Mouse (Mus musculus) liver, adult 2 months (tissue): Measurements from ENCODE around the gene Csnk1e. TPM values are rescaled to one million over a fixed set of nuclear protein-coding genes. Genes with fewer than 3 reads are reported as not detected.

Source experiments
- DNase-seq: peaks from one replicate; pipeline ENCODE4 v3.0.0-alpha.2; 2011; ENCODE audit warnings: low read depth, low spot score; ENCODE audit errors: extremely low read depth
- H3K27ac ChIP-seq: fragments of 200-500 bp; replicated peaks from 2 replicates; pipeline ENCODE4 v1.5.1; 2012; ENCODE audit warnings: low read depth, mild to moderate bottlenecking, control low read depth, inconsistent platforms, low read length; ENCODE audit not compliant: insufficient read depth
- H3K27me3 ChIP-seq: fragments of 200-500 bp; 2 replicates; pipeline ENCODE4 v1.6.1; 2012; ENCODE audit warnings: mild to moderate bottlenecking, moderate library complexity, low read length, inconsistent platforms; ENCODE audit not compliant: control insufficient read depth, insufficient read depth
- H3K36me3 ChIP-seq: fragments of 200-500 bp; 2 replicates; pipeline ENCODE4 v1.6.1; 2012; ENCODE audit warnings: low read length, inconsistent platforms; ENCODE audit not compliant: control insufficient read depth, insufficient read depth
- H3K4me1 ChIP-seq: fragments of 200-500 bp; 2 replicates; pipeline ENCODE4 v1.6.1; 2011; ENCODE audit warnings: low read length; ENCODE audit not compliant: control insufficient read depth, insufficient read depth
- H3K4me3 ChIP-seq: fragments of 200-500 bp; 2 replicates; pipeline ENCODE4 v1.5.1; 2011; ENCODE audit warnings: low read depth, mild to moderate bottlenecking, control low read depth, low read length, moderate library complexity; ENCODE audit not compliant: insufficient read depth
- H3K79me2 ChIP-seq: fragments of 200-500 bp; 2 replicates; pipeline ENCODE4 v1.6.1; 2012; ENCODE audit warnings: inconsistent platforms, mild to moderate bottlenecking, low read length, moderate library complexity; ENCODE audit not compliant: control insufficient read depth, insufficient read depth
- H3K9ac ChIP-seq: fragments of 200-500 bp; 2 replicates; pipeline ENCODE4 v1.6.1; 2012; ENCODE audit warnings: low read depth, mild to moderate bottlenecking, control low read depth, inconsistent platforms, low read length
- CTCF ChIP-seq: fragments of 200-500 bp; IDR thresholded peaks from 2 replicates; pipeline ENCODE4 v1.5.1; 2011; ENCODE audit warnings: low read depth, low read length, control low read depth
- POLR2A ChIP-seq: fragments of 200-500 bp; IDR thresholded peaks from 2 replicates; pipeline ENCODE4 v1.6.1; 2011; ENCODE audit warnings: low read length, control low read depth; ENCODE audit not compliant: insufficient read depth; ENCODE audit errors: extremely low read depth
- WGBS: fragments of 180-500 bp; shearing (Covaris S2); methylation state at CpG from one replicate; pipeline ENCODE4 v1.1.7; 2018; 5-methylcytosine and 5-hydroxymethylcytosine counted together
- polyA plus RNA-seq: library from polyadenylated mRNA; depleted of rRNA; stranded (reverse); fragments of >200 nt; gene quantifications from 2 replicates; pipeline ENCODE4 v1.2.3, GENCODE M21; 2012
- total RNA-seq: library from RNA; depleted of rRNA; stranded (reverse); fragments of >200 nt; gene quantifications from 2 replicates; pipeline ENCODE4 v1.2.3, GENCODE M21; 2014

The Csnk1e gene
- total and polyA plus RNA-seq, 2 experiments = 4.3 to 6.6 TPM

GRCm38 (mm10) chr15:79427516-79427915, 27.9 kb downstream of the Csnk1e start:
- Histone ChIP-seq H3K36me3 (peaks cover 9% of the 10 kb centered on the region; the same call in 1 of the 2 replicates), H3K27me3 (no peaks in the 10 kb centered on the region), H3K4me1 (0 out of 2 replicates have a peak, but pooled peaks cover 2% of the 10 kb centered on the region), H3K27ac (no peak overlapping the region), H3K4me3 (no peak overlapping the region), H3K9ac (no peak overlapping the region), H3K79me2 (no peaks in the 10 kb centered on the region; the same call in 1 of the 2 replicates)
- no peak for DNase-seq
- TF ChIP-seq CTCF (no peak), POLR2A (no peak)
- 87% methylated on average over 6 of the region's 6 CpGs for WGBS

- WGBS = 32% methylated on average over 11 of the region's 11 CpGs
- Histone ChIP-seq H3K4me3 (no peak overlapping the region), H3K36me3 (peaks cover 9% of the 10 kb centered on the region), H3K9ac (no peak overlapping the region), H3K4me1 (0 out of 2 replicates have a peak, but pooled peaks cover 2% of the 10 kb centered on the region), H3K27me3 (no peaks in the 10 kb centered on the region), H3K27ac (no peak overlapping the region), H3K79me2 (no peaks in the 10 kb centered on the region; the same call in 1 of the 2 replicates)
- DNase-seq = peak; percentile 75
- TF ChIP-seq CTCF = no peak
- no peak for TF ChIP-seq POLR2A
These were observed 29.9 kb downstream of the Csnk1e start for GRCm38 (mm10) chr15:79425516-79425915.

GRCm38 (mm10) chr15:79424602-79425001, 30.8 kb downstream of the Csnk1e start:
- 93% methylated on average over 17 of the region's 17 CpGs for WGBS
- no peak overlapping the region for H3K9ac ChIP-seq
- no peak overlapping the region for H3K4me3 ChIP-seq
- peaks cover 9% of the 10 kb centered on the region for H3K36me3 ChIP-seq
- H3K27me3 ChIP-seq = no peaks in the 10 kb centered on the region
- H3K27ac ChIP-seq = no peak overlapping the region
- TF ChIP-seq CTCF (no peak), POLR2A (no peak)
- DNase-seq = no peak
- 0 out of 2 replicates have a peak, but pooled peaks cover 2% of the 10 kb centered on the region for H3K4me1 ChIP-seq
- H3K79me2 ChIP-seq = no peaks in the 10 kb centered on the region; the same call in 1 of the 2 replicates

- WGBS = 76% methylated on average over 6 of the region's 6 CpGs
- H3K4me3 ChIP-seq = no peak overlapping the region
- no peak for DNase-seq
- TF ChIP-seq POLR2A (no peak), CTCF (no peak)
- H3K9ac ChIP-seq = no peak overlapping the region
- H3K27ac ChIP-seq = no peak overlapping the region
- no peaks in the 10 kb centered on the region for H3K79me2 ChIP-seq
- peaks cover 2% of the 10 kb centered on the region for H3K36me3 ChIP-seq
- H3K4me1 ChIP-seq = 0 out of 2 replicates have a peak, but pooled peaks cover 2% of the 10 kb centered on the region
- no peaks in the 10 kb centered on the region for H3K27me3 ChIP-seq
These were observed 32.6 kb downstream of the Csnk1e start for GRCm38 (mm10) chr15:79422715-79423243.

GRCm38 (mm10) chr15:79418677-79419076, 36.7 kb downstream of the Csnk1e start:
- Histone ChIP-seq H3K4me1 (peaks cover 5% of the 10 kb centered on the region; the same call in 1 of the 2 replicates), H3K27me3 (no peaks in the 10 kb centered on the region), H3K36me3 (no peaks in the 10 kb centered on the region; the same call in 1 of the 2 replicates), H3K4me3 (no peak overlapping the region), H3K79me2 (no peaks in the 10 kb centered on the region), H3K27ac (no peak overlapping the region), H3K9ac (no peak overlapping the region)
- no peak for DNase-seq
- 92% methylated on average over 11 of the region's 11 CpGs for WGBS
- no peak for TF ChIP-seq POLR2A
- TF ChIP-seq CTCF = no peak

- H3K79me2 ChIP-seq = no peaks in the 10 kb centered on the region
- no peak overlapping the region for H3K9ac ChIP-seq
- no peak overlapping the region for H3K4me3 ChIP-seq
- no peak overlapping the region for H3K27ac ChIP-seq
- TF ChIP-seq POLR2A (no peak), CTCF (no peak)
- WGBS = 95% methylated on average over 3 of the region's 3 CpGs
- H3K36me3 ChIP-seq = no peaks in the 10 kb centered on the region; the same call in 1 of the 2 replicates
- DNase-seq = no peak
- H3K27me3 ChIP-seq = no peaks in the 10 kb centered on the region
- H3K4me1 ChIP-seq = peaks cover 5% of the 10 kb centered on the region; the same call in 1 of the 2 replicates
These were observed 37.1 kb downstream of the Csnk1e start for GRCm38 (mm10) chr15:79418265-79418664.
